Mouse (Mus musculus) WW6 (cell line): ENCODE measurements at regions not wholly inside any gene's neighbourhood (a gene's known extent, or its start where the extent isn't known, plus 50 kb on each side); places are given as distances from the start of the nearest gene placed in this dataset.
"Not testable (repeated sequence)": the region's sequence is repeated elsewhere in the genome, so short reads cannot be mapped to it uniquely, and the experiment has no call there.

Source experiments
- DNase-seq: peaks from one replicate; pipeline ENCODE4 v3.0.0-alpha.2; 2013; ENCODE audit warnings: low read depth, low spot score

DNA sequence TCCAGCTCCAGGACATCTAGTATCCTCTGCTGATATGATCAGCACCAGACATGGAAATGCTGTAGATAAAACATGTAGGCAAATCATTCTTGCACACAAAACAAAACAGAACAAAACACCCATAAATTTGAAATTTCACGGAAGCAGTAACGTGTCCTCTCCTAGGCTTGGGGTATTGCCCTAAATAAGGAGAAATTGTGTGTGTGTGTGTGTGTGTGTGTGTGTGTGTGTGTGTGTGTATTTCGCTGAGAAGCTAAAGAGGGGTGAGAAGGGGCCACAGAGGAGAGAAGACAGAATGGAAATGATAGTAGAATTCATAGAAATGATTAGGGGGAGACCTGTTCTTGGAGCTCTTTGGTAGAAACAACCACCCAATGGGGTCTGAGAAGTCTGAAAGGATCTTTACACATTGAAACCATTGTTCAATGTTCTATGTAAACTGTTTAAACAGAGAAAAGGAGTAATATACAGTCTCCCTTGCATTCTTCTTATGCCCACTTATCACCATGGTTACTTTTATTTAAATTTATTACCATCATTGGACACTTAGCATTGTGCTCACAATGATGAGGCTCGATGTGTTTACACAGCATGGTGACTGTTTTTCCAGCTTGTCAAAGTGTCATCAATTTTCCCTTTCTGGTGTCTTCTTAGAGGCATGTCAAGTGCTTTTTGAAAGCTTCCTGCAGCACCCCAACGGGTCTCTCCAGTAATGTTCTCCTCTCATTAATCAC, 317.3 kb upstream of the 4933412E24Rik start:
- DNase-seq: no peak

DNA sequence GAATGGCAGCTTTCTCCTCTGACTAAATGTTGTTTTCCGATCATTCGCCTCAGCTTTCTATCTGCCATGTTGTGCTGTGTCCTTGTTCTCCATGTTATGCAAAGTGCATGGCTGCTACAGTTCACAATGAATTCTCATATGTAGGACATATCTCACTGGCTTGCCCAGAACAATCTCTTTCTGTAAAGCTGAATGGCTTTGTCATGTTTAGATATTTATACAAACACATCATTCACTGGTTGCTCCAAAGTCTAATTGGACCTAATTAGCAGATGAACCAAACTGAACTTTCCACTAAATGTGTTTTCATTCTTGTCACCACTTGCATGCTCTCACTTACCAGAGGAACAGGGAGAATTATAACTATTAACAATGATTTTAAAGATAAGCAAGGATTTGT, 301.2 kb upstream of the 4933412E24Rik start:
- DNase-seq: no peak

DNA sequence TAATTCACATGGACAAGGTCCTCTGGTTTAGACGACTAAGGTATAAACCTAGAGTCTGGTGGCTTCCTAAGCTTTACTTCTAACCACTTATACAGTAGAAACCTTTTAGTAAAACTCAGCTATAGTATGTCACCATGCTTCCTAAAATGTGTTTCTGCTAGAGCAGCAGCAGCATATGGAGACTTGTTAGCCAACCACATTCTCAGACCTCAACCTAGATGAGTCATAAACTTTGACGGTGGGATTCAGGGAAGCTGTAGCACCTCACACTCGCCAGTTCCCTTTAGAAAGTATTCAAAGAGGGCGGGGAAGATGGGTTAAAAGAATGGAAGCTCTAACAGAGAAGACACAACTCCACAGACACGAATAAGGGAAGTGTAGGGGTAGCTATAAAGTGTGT, 298.8 kb upstream of the 4933412E24Rik start:
- no peak for DNase-seq

DNA sequence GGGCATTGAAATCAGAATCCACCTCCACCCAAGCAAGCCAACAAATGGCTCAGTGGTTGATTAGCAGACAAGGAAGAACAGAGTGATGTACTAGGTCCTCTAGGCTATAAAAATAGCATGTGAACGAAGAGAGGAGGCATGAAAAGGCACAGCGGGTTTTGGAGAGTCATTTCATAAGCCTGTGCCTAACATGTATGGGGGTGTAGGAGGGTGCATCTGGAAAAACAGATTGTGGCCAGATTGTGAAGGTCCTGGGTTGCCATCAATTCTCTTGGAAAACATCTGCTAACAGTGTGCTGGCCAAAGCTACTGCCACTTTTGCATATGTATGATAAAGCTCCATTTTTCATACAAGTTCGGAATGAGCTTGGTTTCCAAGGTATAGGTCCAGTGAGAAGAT, 293.5 kb upstream of the 4933412E24Rik start:
- DNase-seq: no peak

DNA sequence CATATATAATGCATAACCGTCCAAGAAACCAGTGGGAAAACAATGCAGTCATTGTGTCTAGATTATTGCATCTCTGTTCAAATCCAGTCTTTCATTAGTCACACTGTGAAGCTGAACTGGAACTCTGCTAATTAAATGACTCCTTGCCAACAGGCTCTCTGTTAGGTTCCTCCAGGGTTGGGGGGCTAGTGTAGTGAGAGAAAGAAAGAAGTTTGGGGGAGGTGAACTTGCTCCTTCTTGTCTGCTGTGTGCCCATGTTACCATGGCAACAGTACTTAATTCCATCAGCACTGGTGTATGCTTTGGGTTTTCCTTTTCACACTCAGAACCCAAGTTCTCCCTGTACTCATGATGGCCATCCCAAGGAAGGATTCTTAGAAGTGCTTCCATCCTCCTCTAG, 292.6 kb upstream of the 4933412E24Rik start:
- DNase-seq: no peak

DNA sequence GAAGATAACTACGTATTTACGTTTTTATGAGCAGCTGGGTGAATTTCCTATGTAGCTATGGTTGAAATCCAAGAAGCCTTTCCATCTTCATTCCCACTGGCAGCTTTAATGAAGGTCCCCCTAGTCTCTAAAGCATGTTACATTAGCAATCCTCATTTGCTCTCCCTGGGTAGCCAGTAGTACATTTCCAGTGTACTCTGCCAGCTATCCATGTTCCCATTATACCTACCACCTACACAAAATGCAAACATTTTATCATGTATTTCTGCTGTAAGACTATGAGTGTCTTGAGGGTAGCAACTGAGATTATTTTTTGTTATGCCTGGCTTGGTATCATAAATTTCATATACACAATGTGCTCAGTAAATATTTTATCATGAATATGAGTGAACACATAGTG, 291.7 kb upstream of the 4933412E24Rik start:
- DNase-seq: no peak

DNA sequence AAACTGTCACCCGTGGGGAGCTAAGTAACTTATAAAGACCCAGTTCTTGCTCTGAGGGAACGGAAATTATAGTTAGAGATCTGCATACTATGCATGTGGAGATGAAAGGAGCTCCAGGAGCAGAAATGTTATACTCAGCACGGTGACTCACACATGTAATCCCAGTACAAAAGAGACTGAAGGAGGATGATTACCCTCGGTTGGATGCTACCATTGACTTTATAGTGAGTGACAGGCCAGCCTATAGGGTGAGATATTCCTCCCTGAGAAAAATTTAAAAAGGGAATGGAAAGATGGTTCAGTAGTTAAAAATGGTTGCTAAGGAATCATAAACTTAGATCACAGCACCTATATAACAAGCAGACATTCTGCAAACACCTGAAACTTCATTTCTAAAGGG, 287.1 kb upstream of the 4933412E24Rik start:
- DNase-seq: no peak

DNA sequence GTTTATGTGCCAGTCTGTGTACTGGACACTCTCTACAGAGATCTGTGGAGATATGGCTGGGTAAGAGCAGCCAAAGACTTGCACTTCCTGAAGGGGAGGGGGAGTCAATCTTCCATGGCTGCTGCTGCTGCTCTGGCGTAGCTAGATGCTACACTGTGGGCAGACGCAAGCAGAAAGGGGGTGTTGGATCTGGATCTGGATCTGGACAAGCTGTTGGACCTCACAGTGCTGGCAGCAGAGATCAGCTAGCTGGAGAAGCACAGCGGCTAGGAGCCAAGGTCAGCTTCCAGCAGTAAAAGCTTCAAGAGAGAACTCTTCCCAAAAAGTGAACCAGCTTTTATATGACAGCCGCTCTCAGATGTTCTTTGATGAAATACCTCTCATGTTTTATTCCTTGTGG, 285.5 kb upstream of the 4933412E24Rik start:
- DNase-seq: no peak

DNA sequence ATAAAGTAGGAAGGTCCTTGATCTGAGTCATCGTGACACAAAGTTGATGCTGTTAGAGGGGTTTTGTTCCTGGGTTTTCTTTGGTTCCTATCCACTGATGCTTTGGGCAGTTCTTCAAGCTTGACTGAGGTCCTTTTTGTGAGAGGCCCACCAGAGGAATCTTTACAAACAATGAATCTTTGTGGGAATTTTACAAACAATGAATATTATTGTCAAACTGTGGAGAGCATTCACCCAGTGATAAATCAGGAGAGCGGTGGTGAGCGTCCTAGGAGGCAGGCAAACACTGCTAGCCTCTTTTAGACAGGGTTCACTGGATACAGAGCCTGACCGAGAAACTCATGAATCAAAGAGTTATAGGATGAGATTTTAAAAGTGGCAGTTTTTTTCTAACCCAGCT, 268.9 kb upstream of the 4933412E24Rik start:
- DNase-seq: no peak

DNA sequence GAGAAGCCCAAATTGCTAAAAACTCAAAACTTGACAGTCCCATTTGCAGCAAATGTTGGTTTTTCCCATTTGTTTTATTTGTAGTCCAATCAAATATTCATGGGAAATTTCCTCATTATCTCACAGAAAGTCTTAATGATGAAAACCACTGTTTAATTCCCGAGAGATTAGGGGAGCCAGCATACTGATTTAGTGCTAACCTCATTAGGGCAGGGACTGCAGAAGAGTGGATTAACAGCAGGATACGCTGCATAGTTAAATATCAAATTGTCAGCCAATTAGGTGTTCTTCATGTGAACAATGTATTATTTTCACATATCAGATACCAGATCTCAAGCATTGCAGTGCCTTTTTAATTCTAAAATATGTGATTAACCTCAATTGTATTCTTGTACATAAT, 264.0 kb upstream of the 4933412E24Rik start:
- DNase-seq: no peak

DNA sequence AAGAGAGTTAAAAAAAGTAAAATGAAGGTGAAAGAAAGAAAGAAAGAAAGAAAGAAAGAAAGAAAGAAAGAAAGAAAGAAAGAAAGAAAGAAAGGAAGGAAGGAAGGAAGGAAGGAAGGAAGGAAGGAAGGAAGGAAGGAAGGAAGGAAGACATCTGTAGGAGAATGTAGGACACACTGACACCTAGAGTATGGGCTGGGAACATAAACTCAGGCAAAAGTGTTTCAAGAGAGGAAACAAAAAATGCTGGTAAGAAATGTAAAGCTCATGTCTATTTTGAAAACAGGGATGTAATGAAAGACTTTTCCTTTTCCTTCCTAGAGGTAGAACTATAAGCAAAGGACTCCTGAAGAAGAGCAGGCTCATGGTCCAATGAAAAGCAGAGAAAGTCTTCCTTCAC, 237.2 kb upstream of the 4933412E24Rik start:
- not testable (repeated sequence) for DNase-seq

DNA sequence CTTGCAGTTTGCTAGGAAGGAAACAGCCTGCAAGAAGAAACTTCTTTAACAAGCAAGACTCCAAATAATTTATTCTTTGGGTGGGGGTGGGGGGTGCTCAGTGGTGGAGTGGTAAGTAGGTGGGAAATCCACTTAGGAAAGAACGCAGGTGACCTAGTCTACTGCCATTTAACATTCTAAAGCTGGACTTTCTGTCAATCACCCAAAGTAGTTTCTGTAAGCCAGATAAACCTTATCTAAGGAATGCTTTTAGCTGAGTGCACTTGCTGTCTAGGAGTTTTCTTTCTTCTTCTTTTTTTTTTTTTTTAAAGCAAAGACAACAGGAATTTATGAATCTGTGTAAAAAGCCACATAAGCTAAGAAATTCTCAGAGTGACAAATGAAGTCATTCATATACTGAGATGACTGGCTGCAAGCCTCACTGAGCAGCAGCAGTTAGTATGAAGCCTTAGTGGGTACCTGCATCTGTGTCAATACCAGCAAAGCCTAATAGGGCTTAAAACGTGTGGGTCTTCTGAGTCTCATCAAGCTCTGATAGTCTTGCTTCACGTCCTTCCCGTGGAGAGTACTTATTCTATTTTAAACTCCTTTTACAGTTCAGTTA, 210.0 kb upstream of the 4933412E24Rik start:
- no peak for DNase-seq

DNA sequence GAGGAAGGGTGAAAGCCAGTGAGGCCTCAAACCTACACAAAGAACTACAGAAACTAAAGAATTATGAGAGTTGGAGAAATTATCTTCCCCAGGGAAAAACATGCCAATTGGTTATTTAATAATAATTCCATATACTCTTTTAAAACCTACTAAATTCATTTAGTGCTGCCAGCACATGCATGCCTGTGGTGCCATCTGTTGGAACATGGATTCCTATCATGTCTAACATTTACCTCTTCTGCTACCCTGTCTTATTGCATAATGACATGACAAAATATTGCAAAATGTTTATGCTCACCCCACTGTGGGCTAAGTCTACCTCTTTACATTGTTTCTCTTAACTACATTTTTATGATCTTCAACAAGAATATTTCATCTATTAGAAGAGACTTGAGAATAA, 178.7 kb upstream of the 4933412E24Rik start:
- DNase-seq: no peak

DNA sequence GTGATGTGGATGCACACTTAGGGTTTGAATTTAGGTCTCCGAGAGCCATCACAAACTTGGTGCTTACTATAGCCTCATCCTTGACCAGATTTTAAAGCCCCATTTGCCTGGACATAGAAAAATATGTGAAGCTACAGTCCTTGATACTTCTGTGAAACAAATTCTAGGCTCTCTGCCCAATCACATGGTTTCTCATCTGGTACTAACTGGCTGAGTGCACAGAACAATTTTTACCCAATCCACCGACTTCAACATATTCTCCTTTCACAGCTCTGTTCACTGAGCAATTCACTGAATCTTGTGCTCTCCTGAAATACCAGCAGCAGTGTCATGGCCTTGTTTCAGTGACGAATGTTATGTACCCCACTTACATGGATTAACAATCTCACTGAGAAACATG, 176.7 kb upstream of the 4933412E24Rik start:
- DNase-seq: no peak

DNA sequence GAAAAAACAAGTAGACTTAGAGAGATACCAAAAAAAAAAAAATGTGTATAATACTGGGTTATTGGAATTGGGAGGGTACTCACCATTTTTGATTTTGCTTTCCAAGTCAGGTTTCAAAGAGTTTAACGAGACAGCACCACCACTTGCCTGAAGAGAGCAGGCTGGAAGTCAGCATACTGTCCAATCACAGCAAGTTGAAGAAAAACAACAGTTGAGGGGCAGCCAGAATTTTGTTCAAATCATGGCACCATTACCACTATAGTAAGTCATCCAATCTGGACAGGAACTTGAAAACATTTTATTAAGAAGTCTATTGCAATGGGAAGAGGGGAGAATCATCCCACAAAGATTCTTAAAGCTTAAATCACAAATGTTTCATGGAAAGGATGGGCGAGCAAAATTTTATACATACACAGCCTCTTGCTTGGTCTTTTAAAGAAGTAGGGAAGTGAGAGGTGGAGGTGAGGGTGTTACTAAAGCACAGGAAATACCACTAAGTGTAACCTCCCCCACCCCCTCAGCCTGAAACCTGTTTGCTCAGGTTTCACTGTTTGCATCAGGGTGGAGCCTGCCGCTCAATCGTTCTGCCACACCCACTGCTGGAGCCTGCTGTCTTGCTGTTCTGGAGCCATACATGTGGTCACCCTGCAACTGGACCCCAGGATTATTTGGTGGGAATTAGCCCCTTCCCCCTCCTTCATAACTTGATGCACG, 170.7 kb upstream of the 4933412E24Rik start:
- DNase-seq: no peak

DNA sequence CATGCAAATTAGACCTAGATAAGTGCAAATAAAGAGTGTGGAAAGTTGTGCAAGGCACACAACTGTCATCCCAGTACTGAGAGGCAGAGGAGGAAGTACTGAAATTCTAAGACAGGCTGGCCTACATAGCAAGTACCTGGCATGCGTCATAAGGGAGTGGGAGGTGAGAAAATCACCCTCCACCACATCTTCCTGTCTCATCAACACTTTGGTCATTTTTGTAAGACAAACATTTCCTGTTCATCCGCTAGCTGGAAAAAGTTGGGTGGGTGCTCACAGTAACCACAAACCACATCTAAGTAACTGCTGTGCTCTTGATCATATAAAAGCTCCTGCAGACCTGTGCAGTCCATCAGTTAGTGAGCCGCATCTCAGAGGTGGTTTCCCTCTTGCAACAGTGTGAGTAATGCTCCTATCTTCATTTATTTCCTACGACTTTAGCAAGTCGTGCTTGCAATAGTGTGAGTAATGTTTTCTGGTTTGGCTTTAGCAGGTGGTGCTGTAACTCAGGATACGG, 125.2 kb upstream of the 4933412E24Rik start:
- no peak for DNase-seq

DNA sequence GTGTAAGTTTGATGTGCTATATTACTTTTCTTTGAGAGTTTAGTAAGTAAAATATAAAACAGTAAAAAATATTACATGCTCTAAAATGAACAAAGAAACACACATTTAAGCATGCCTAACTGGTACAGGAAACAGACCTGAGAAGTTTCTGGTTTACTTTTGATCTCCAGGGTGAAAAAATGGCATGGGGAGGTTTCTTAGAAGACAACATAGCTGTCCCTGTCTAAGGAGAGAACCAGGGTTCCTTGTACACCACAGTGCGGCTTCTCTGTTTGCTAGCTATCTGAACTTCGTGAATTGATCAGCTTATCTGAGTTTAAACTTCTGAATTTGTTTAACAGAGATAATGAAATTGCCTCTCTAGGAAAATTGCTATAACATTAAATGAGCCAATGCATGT, 120.3 kb upstream of the 4933412E24Rik start:
- DNase-seq: no peak

DNA sequence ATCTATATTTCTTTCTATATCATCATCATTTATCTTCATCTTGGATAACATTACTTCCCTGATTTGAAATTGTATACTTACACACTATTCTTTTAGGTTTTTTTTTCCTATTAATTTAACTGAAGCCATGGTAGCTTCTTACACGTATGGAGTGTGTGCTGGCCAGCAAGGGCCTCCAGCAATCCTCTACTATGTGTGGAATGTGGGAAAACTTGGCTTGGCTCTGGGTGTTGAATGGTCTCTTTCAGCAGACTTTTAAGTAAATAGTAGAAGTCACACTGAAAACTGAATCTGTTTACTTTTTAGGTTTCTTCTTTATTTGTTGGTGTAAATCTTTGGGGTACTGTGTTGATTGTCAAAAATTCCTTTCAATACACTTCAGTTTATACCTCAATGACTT, 118.1 kb upstream of the 4933412E24Rik start:
- no peak for DNase-seq

DNA sequence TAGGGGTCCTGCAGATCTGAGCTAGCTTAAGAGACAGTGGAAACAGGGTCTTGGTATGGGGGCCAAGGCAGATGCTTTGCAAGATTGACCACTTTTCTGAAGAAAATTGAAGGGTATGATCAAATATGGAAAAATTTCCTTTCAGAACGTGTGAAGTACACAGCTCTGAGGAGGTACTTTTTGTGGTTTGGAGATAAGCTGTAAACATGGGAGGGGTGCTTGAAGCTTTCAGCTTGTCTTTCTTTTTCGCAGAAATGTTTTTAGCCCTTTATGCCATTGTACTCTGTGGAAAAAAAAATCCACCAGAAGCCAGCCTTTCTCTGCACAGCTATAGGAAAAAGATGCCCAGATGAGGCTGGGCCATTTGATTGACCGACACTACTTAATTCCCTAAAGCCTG, 116.3 kb upstream of the 4933412E24Rik start:
- no peak for DNase-seq

DNA sequence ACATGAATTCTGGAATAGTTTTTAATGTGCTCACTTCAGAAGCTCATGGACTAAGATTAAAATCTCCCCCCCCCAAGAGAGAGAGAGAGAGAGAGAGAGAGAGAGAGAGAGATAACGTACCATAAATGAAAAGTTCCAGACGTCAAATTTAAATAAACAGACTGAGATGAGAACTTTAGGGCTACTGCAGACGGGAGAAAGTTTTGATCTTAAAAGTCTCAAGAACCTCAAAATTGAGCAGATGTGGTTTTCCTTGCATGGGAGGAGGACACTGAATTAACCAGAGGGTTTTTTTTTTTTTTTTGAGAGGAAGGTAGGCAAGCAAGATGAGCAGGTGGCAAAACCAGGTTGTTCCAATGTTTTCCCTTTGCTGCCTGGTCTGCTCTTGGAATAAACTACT, 108.0 kb upstream of the 4933412E24Rik start:
- DNase-seq: no peak

DNA sequence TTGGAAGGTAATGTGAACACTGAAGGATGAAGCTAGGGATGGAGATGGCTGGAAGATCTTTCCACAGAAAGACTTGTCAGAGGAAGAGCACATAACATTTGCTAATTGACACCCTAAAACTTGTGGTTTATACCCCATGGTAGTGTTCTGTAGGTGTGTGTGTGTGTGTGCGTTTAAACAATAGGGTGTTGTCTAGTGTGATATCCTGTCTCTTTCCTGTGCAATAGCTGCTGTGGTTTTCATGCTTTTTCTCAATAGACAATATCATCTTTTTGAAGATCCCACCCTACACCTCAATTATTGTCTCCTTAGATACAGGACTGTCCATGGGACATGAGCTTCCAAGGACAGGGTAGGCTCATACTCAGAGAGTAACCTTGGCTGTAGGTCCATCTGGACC, 103.5 kb upstream of the 4933412E24Rik start:
- no peak for DNase-seq

DNA sequence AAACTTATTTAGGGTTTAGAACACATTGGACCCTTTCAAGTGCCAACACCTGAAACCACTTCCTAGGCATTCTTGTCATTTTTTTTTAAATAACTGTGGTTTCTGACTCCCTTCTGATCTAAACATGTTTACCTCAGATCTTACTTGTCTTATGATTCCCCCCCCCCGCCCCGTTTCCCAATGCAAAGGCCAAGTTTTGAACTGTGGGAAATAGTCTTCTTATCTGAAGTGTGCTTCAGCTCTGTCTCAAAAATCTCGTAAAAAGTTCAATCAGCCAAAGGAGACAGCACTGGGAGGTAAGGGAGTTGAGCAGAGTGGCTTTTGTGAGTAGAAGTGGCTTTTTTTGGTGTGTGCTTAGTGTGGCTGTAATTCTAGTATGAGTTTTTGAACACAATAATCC, 95.5 kb upstream of the 4933412E24Rik start:
- DNase-seq: no peak

DNA sequence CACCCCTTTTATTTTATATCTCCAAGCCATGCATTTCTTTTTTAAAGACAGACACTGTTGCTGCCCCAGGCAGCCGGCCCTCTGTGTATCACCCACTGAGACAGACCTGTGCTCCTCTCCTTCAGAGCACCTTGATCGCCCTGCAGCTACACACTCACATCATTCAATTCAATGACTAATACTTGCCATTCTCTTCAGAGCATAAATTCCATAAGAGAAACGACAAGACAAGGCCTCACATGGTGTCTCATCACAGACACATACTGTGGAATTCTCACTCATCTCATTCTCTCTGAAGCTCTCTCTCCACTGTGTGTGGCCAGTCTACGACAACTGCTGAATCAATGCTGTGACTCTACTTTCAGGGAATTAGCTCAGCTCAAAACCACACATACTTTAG, 94.6 kb upstream of the 4933412E24Rik start:
- DNase-seq: no peak
